11 mouse cellular contexts compared by ENCODE assay signal in the genomic region with DNA sequence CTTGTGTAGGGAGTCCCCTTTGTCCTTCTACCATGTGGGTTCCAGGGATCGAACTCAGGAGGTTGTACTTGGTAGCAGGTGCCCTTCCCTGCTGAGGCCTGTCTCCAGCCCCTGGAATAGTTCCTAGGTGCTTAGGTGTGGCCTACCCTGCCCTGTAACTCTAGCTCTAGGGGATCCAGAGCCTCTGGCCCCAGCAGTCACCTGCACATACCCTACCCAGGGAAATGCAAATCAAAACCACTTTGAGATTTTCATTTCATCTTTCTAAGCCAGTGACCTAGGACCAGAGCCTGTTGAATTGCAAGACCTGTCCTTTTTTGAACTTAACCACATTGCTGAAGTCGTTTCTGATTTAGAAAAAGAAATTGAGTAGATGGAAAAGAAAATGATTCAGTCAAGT. TPM values are rescaled to one million over a fixed set of nuclear protein-coding genes. Genes with fewer than 3 reads are reported as not detected.
DNase-seq lines count a peak whose midpoint lies in the region; ATAC-seq and TF ChIP-seq lines count a peak whose summit lies in the region.
"Not testable (repeated sequence)": the region's sequence is repeated elsewhere in the genome, so short reads cannot be mapped to it uniquely, and the experiment has no call there.
"Had no signal": no experiment of that assay in that cellular context is flagged by ENCODE, and none has a peak within 500 bp of the region (broad histone marks: within the 10 kb centered on the region; RNA-seq: fewer than 3 reads in every experiment).

No protein-coding gene starts in this region.

- H3K4me2 ChIP-seq in forebrain, embryonic 12.5 days, result 0 out of 2 replicates have a peak overlapping the region, but pooled peaks have one; percentile 57
- H3K4me2 ChIP-seq in hindbrain, embryonic 12.5 days (replicated peaks), result peak overlapping the region; percentile 56; the same call in 1 of the 2 replicates
- H3K4me2 ChIP-seq in kidney, postnatal 0 days (ENCODE audit: low read length), result peak overlapping the region; percentile 70; the same call in 1 of the 2 replicates
- H3K4me2 ChIP-seq in liver, embryonic 14.5 days (ENCODE audit: low read depth), result peak overlapping the region; percentile 74
- H3K4me2 ChIP-seq in midbrain, embryonic 12.5 days (replicated peaks), result peak overlapping the region; percentile 61; the same call in 1 of the 2 replicates
- peak overlapping the region; percentile 59; the same call in 1 of the 2 replicates for H3K4me2 ChIP-seq in stomach, embryonic 14.5 days (replicated peaks; ENCODE audit: low read depth, low read length)

- peaks cover 16% of the 10 kb centered on the region; the same call in 1 of the 2 replicates for H3K36me3 ChIP-seq in forebrain, embryonic 12.5 days (replicated peaks)
- peaks cover 11% of the 10 kb centered on the region; the same call in 1 of the 2 replicates for H3K36me3 ChIP-seq in hindbrain, embryonic 12.5 days
- H3K36me3 ChIP-seq in kidney, postnatal 0 days (ENCODE audit: insufficient read depth, low read length); liver, embryonic 14.5 days (replicated peaks; ENCODE audit: control insufficient read depth, insufficient read depth, low read depth); stomach, embryonic 14.5 days (ENCODE audit: control insufficient read depth, insufficient read depth, low read length): not testable (repeated sequence)
- peaks cover 18% of the 10 kb centered on the region for H3K36me3 ChIP-seq in midbrain, embryonic 12.5 days

- not testable (repeated sequence) for TF ChIP-seq CTCF in kidney, postnatal 0 days (IDR thresholded peaks at IDR 0.05; ENCODE audit: low read depth); liver, embryonic 14.5 days (IDR thresholded peaks at IDR 0.05; ENCODE audit: low read depth)

- 89% methylated on average over 2 of the region's 2 CpGs for WGBS in forebrain, embryonic 12.5 days
- WGBS in hindbrain, embryonic 12.5 days, result 85% methylated on average over 2 of the region's 2 CpGs
- WGBS in kidney, postnatal 0 days, result 88% methylated on average over 2 of the region's 2 CpGs
- 71% methylated on average over 2 of the region's 2 CpGs for WGBS in liver, embryonic 14.5 days (ENCODE audit: insufficient replicate concordance)
- 88% methylated on average over 2 of the region's 2 CpGs for WGBS in midbrain, embryonic 12.5 days
- WGBS in stomach, embryonic 14.5 days, result 88% methylated on average over 2 of the region's 2 CpGs

- not testable (repeated sequence) for H3K9ac ChIP-seq in forebrain, embryonic 12.5 days; hindbrain, embryonic 12.5 days; kidney, postnatal 0 days (ENCODE audit: low read depth, low read length); midbrain, embryonic 12.5 days (replicated peaks); stomach, embryonic 14.5 days (replicated peaks; ENCODE audit: low read depth, low read length)
- peak overlapping the region; percentile 86 for H3K9ac ChIP-seq in liver, embryonic 14.5 days (replicated peaks)

- not testable (repeated sequence) for H3K9me3 ChIP-seq in forebrain, embryonic 12.5 days; hindbrain, embryonic 12.5 days (replicated peaks); kidney, postnatal 0 days (replicated peaks; ENCODE audit: low read length); liver, embryonic 14.5 days (ENCODE audit: control insufficient read depth, low read length); midbrain, embryonic 12.5 days; stomach, embryonic 14.5 days (ENCODE audit: control insufficient read depth, low read depth, low read length)

- ATAC-seq in forebrain, embryonic 12.5 days (ENCODE audit: low FRiP score); hindbrain, embryonic 12.5 days (ENCODE audit: low FRiP score); kidney, postnatal 0 days (replicated peaks; ENCODE audit: low FRiP score, low read depth); liver, embryonic 14.5 days (ENCODE audit: insufficient read depth); midbrain, embryonic 12.5 days (ENCODE audit: low FRiP score, low read depth); stomach, embryonic 14.5 days (ENCODE audit: insufficient number of reproducible peaks, insufficient read depth, low FRiP score, low read depth): not testable (repeated sequence)

- not testable (repeated sequence) for H3K4me3 ChIP-seq in forebrain, embryonic 12.5 days (replicated peaks); hindbrain, embryonic 12.5 days; kidney, postnatal 0 days (replicated peaks; ENCODE audit: low read depth, low read length); midbrain, embryonic 12.5 days
- peak overlapping the region; percentile 84 to 100; a peak in 3 of 4 replicates for H3K4me3 ChIP-seq in liver, embryonic 14.5 days (ENCODE audit: insufficient read depth in 1 of 2, low read depth in 2 of 2, low read length in 2 of 2)
- H3K4me3 ChIP-seq in stomach, embryonic 14.5 days (ENCODE audit: low read depth, low read length), result 0 out of 2 replicates have a peak overlapping the region, but pooled peaks have one; percentile 74

- not testable (repeated sequence) for TF ChIP-seq EP300 in liver, embryonic 14.5 days (IDR thresholded peaks at IDR 0.05; ENCODE audit: low read depth)

- not testable (repeated sequence) for H3K27me3 ChIP-seq in forebrain, embryonic 12.5 days; hindbrain, embryonic 12.5 days; kidney, postnatal 0 days (ENCODE audit: insufficient read depth, low read length); liver, embryonic 14.5 days (ENCODE audit: control insufficient read depth, insufficient read depth, low read length); midbrain, embryonic 12.5 days; stomach, embryonic 14.5 days (ENCODE audit: control insufficient read depth, insufficient read depth, low read length)

- peak; percentile 12 to 19 for DNase-seq in B cell, adult 2 months
- DNase-seq in cerebellum, adult 9-11 months, result peak; percentile 36
- DNase-seq in kidney, postnatal 0 days (ENCODE audit: low spot score); liver, embryonic 14.5 days (ENCODE audit: low read depth in 3 of 3, low spot score in 3 of 3): not testable (repeated sequence)

- H3K27ac ChIP-seq in forebrain, embryonic 12.5 days; hindbrain, embryonic 12.5 days; liver, embryonic 14.5 days; midbrain, embryonic 12.5 days (replicated peaks); stomach, embryonic 14.5 days (ENCODE audit: low read length): not testable (repeated sequence)
- H3K27ac ChIP-seq in kidney, postnatal 0 days, result peak overlapping the region; percentile 93; the same call in 1 of the 2 replicates

- peaks cover 23% of the 10 kb centered on the region for H3K4me1 ChIP-seq in forebrain, embryonic 12.5 days
- H3K4me1 ChIP-seq in hindbrain, embryonic 12.5 days, result peaks cover 14% of the 10 kb centered on the region
- H3K4me1 ChIP-seq in kidney, postnatal 0 days (replicated peaks; ENCODE audit: insufficient read depth, low read length), result not testable (repeated sequence)
- peaks cover 10 to 19% of the 10 kb centered on the region in 2 experiments for H3K4me1 ChIP-seq in liver, embryonic 14.5 days (replicated peaks; ENCODE audit: control insufficient read depth in 2 of 2, insufficient read depth in 2 of 2, low read length in 1 of 2)
- H3K4me1 ChIP-seq in midbrain, embryonic 12.5 days, result peaks cover 17% of the 10 kb centered on the region
- peaks cover 12% of the 10 kb centered on the region for H3K4me1 ChIP-seq in stomach, embryonic 14.5 days (ENCODE audit: control insufficient read depth, insufficient read depth, low read length)

RNA-seq across cellular contexts. Expression of a gene that starts 1.6 kb away (rescaled TPM):
- polyA plus RNA-seq in forebrain, embryonic 12.5 days (2016; fragmentation: Nextera tagmentation; extraction: Ambion mirVana), result 23.1 and 24.3 TPM in 2 replicates
- 20.8 and 21.4 TPM in 2 replicates for polyA plus RNA-seq in hindbrain, embryonic 12.5 days (2016; fragmentation: Nextera tagmentation; extraction: Ambion mirVana)
- 17.1 and 19.2 TPM in 2 replicates for polyA plus RNA-seq in kidney, postnatal 0 days (2015; fragmentation: Nextera tagmentation; extraction: Ambion mirVana)
- polyA plus RNA-seq in liver, embryonic 14.5 days (2012; rRNA removed), result 8.9 and 12.8 TPM in 2 replicates
- polyA plus RNA-seq in liver, embryonic 14.5 days (2014; fragmentation: Nextera tagmentation; extraction: Ambion mirVana), result 14.1 and 16.1 TPM in 2 replicates
- polyA plus RNA-seq in midbrain, embryonic 12.5 days (2016; fragmentation: Nextera tagmentation; extraction: Ambion mirVana), result 23.1 TPM in 2 replicates
- 16.6 and 18.5 TPM in 2 replicates for polyA plus RNA-seq in stomach, embryonic 14.5 days (2014; fragmentation: Nextera tagmentation; extraction: Ambion mirVana)

RNA-seq across cellular contexts. Expression of a gene that starts 1.7 kb away (rescaled TPM):
- 48.7 and 53.3 TPM in 2 replicates for polyA plus RNA-seq in forebrain, embryonic 12.5 days (2016; fragmentation: Nextera tagmentation; extraction: Ambion mirVana)
- polyA plus RNA-seq in hindbrain, embryonic 12.5 days (2016; fragmentation: Nextera tagmentation; extraction: Ambion mirVana), result 45.4 and 52.6 TPM in 2 replicates
- polyA plus RNA-seq in kidney, postnatal 0 days (2015; fragmentation: Nextera tagmentation; extraction: Ambion mirVana), result 45.4 and 47.1 TPM in 2 replicates
- 17.2 and 19.8 TPM in 2 replicates for polyA plus RNA-seq in liver, embryonic 14.5 days (2012; rRNA removed)
- 18.0 and 19.3 TPM in 2 replicates for polyA plus RNA-seq in liver, embryonic 14.5 days (2014; fragmentation: Nextera tagmentation; extraction: Ambion mirVana)
- 49.0 and 53.7 TPM in 2 replicates for polyA plus RNA-seq in midbrain, embryonic 12.5 days (2016; fragmentation: Nextera tagmentation; extraction: Ambion mirVana)
- 53.4 and 55.1 TPM in 2 replicates for polyA plus RNA-seq in stomach, embryonic 14.5 days (2014; fragmentation: Nextera tagmentation; extraction: Ambion mirVana)

RNA-seq across cellular contexts. Expression of a gene that starts 46.0 kb away (rescaled TPM):
- polyA plus RNA-seq in forebrain, embryonic 12.5 days (2016; fragmentation: Nextera tagmentation; extraction: Ambion mirVana), result 21.2 and 22.2 TPM in 2 replicates
- 18.1 and 19.3 TPM in 2 replicates for polyA plus RNA-seq in hindbrain, embryonic 12.5 days (2016; fragmentation: Nextera tagmentation; extraction: Ambion mirVana)
- polyA plus RNA-seq in kidney, postnatal 0 days (2015; fragmentation: Nextera tagmentation; extraction: Ambion mirVana), result 13.0 and 13.7 TPM in 2 replicates
- 2.9 and 3.1 TPM in 2 replicates for polyA plus RNA-seq in liver, embryonic 14.5 days (2012; rRNA removed)
- polyA plus RNA-seq in liver, embryonic 14.5 days (2014; fragmentation: Nextera tagmentation; extraction: Ambion mirVana), result 3.0 and 4.7 TPM in 2 replicates
- polyA plus RNA-seq in midbrain, embryonic 12.5 days (2016; fragmentation: Nextera tagmentation; extraction: Ambion mirVana), result 23.3 and 23.4 TPM in 2 replicates
- polyA plus RNA-seq in stomach, embryonic 14.5 days (2014; fragmentation: Nextera tagmentation; extraction: Ambion mirVana), result 14.5 and 15.6 TPM in 2 replicates

RNA-seq across cellular contexts. Expression of a gene that starts 48.4 kb away (rescaled TPM):
- polyA plus RNA-seq in forebrain, embryonic 12.5 days (2016; fragmentation: Nextera tagmentation; extraction: Ambion mirVana), result 0.10 TPM in 1 of 2 replicates, not detected in the other
- 0.45 and 0.77 TPM in 2 replicates for polyA plus RNA-seq in hindbrain, embryonic 12.5 days (2016; fragmentation: Nextera tagmentation; extraction: Ambion mirVana)
- polyA plus RNA-seq in kidney, postnatal 0 days (2015; fragmentation: Nextera tagmentation; extraction: Ambion mirVana), result 1.0 and 1.3 TPM in 2 replicates
- not detected in 2 replicates for polyA plus RNA-seq in liver, embryonic 14.5 days (2012; rRNA removed)
- polyA plus RNA-seq in liver, embryonic 14.5 days (2014; fragmentation: Nextera tagmentation; extraction: Ambion mirVana), result not detected in 2 replicates
- 0.05 and 0.14 TPM in 2 replicates for polyA plus RNA-seq in midbrain, embryonic 12.5 days (2016; fragmentation: Nextera tagmentation; extraction: Ambion mirVana)
- 0.14 TPM in 1 of 2 replicates, not detected in the other for polyA plus RNA-seq in stomach, embryonic 14.5 days (2014; fragmentation: Nextera tagmentation; extraction: Ambion mirVana)
- polyA plus RNA-seq: heart, embryonic 15.5 days; intestine, postnatal 0 days; neural tube, embryonic 13.5 days had no signal
